Mouse (Mus musculus): ENCODE measurements around the gene Atg9b.

GRCm38 (mm10) chr5:24426556-24427284 is 34.8 kb upstream of the Atg9b start:
- TF ChIP-seq POLR2A (IDR thresholded peaks at IDR 0.05; ENCODE audit: extremely low read depth, insufficient read depth, low read length) (no peak), CTCF (IDR thresholded peaks at IDR 0.05; ENCODE audit: low read depth, low read length) (no peak)
